Mouse (Mus musculus) monocyte, adult 5-6 weeks (primary cell): ENCODE data around the gene Lmntd1. TPM values are rescaled to one million over a fixed set of nuclear protein-coding genes. Genes with fewer than 3 reads are reported as not detected.
A peak's percentile ranks its signal among the peaks of the same experiment; 100 is the strongest.

Experiments used
- ATAC-seq: fragments of 153-309, 156-312 bp; replicated peaks from 2 replicates; pipeline ENCODE4 v1.8.0; 2017; ENCODE audit warnings: mild to moderate bottlenecking; ENCODE audit not compliant: low TSS enrichment, insufficient number of reproducible peaks, severe bottlenecking, poor library complexity, low FRiP score
- total RNA-seq: library from RNA; stranded (forward); fragments of 200-1000, 200-491, 200-594 nt; gene quantifications from 3 replicates; pipeline ENCODE4 v1.2.3, GENCODE M21; 2017

Gene Lmntd1
- total RNA-seq, 1 experiment from 2014 or later: not detected

DNA sequence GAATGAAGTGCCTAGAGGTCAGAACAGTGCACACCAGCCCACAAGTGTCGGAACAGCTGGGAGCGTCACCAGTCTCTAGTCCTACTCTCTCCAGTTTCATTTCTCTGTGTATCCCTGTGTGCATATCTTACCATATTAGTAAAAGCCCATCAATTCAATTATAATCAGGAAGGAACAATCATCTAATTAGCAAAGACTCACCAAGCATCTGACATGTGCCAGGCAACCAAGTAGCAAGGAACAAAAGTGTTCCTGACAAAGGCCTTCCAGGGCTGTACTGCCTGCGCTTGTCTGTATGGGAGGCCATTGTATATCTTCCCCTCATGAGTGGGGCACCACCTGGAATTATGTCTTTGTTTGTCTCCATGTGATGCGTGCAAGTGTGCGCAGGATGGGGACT is 3.2 kb downstream of the Lmntd1 start:
- no peak for ATAC-seq

GRCm38 (mm10) chr6:145608693-145609092 is 5.4 kb downstream of the Lmntd1 start:
- ATAC-seq: no peak

- ATAC-seq: no peak
Observed at GRCm38 (mm10) chr6:145607746-145608145, 6.4 kb downstream of the Lmntd1 start.

DNA sequence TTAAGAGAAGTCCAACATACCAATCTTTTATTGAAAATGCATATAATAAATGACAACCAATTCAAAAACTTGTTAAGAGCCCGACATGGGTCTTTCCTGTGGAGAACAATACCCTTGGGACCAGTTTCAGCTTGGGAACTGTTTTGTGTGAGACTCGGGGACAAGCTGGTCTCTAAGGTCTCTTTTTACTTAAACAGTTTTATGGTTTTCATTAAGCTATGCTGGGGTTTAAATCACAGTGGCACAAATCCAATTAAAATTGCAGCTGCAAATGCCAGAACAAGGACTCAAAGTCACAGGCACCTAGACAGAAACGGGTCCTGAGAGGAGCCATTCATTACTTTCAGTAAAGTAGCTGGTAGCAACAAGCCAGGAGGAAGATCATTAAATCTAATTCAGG is 8.9 kb downstream of the Lmntd1 start:
- no peak for ATAC-seq

DNA sequence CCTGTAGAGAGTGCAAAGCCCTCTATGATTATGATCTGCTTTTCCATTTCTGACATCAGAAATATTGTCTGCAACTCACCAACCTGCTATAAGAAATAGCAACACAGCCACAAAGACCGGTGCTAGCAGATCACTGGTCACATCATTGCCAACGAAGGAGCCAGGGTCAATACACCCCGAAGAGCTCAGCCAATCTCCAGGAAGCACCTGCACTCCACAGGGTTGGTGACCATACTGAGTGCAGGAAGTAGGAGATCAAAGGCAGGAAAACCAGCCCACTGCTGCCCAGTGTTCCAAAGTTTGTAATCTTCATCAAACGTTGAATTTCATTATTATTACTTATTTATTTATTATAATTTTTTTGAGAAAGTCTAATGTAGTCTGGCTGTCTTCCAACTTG is 9.5 kb downstream of the Lmntd1 start:
- no peak for ATAC-seq

GRCm38 (mm10) chr6:145604126-145604525 is 10.0 kb downstream of the Lmntd1 start:
- no peak for ATAC-seq

GRCm38 (mm10) chr6:145598794-145599555 is 15.1 kb downstream of the Lmntd1 start:
- ATAC-seq: no peak

DNA sequence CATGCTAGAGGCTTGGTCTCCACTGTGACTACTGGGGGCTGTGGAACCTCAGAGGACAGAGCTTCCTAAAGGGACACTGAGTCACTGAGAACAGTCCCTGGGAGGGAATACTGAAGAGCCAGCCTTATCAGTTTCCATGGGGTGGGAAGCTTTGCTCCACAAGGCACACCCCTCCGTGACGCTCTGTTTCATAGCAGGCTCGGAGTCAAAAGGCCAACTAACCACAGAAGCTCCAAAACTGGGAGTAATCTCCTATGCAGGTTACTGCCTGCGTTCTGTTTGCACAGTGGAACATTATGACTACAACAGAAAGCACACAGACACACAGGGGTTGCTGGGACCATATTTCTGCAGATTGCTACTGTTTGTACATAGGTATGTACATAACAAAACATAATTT is 18.2 kb downstream of the Lmntd1 start:
- ATAC-seq: no peak

DNA sequence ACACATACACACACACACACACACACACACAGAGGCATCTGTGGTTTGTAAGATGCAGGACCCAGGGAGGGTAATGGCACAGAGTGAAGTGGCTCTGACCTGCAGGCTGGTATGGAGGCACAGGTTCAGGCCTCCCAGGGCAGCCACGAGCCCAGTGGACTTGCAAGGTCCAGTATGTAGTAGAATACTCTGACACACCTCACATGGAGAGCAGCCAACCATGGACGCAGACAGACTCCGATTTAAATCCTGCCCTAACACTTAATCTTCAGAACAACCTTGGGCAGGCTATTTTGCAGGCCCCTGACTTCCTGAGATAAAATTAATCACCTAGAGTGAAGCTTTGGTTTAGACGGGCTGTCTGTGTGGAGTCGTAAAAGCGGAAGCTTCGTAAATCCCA is 20.1 kb downstream of the Lmntd1 start:
- ATAC-seq: no peak

DNA sequence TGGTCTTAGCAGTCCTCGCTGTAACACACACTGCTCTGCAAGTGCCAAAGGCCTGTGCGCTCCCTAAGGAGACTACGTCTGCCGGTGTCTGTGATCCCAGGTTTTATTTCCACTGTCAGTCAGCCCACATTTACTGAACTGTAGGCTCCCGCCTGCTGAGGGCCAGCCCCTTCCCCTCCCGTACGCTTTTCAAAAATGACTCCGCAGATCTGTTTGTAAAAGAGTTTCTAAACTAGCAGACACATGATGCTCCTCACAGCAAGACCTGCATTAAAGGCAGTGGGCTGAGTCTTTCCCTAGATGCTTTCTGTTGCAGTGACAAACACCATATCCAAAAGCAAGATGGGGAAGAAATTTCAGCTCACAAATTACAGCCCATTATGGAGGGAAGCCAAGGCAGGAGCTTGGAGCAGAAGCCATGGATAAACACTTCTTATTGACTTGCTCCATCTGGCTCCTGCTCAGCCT is 21.6 kb downstream of the Lmntd1 start:
- no peak for ATAC-seq

DNA sequence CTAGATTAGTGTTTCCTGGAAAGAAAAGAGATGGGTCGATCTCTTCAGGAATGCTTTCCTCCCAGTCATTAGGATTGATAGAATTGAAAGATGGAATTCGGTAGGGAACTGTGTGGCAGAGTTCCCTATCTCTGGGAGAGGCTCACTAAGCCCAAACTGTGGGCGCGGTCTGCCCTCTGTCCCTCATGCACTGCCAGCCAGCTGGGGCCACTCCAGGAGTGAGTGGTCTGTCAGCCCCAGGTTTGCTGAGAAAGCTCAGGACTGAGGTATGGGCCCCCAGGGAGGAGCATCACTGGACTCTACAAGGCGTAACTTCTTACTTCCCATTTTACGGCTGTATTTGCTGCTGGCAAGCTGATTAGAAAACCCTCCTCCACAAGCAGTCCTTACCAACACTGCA is 22.1 kb downstream of the Lmntd1 start:
- ATAC-seq: 0 out of 2 replicates have a peak, but pooled peaks have one; percentile 13

- ATAC-seq: no peak
Observed at GRCm38 (mm10) chr6:145591578-145591977, 22.5 kb downstream of the Lmntd1 start.

GRCm38 (mm10) chr6:145590501-145591293 is 23.4 kb downstream of the Lmntd1 start:
- ATAC-seq: no peak

DNA sequence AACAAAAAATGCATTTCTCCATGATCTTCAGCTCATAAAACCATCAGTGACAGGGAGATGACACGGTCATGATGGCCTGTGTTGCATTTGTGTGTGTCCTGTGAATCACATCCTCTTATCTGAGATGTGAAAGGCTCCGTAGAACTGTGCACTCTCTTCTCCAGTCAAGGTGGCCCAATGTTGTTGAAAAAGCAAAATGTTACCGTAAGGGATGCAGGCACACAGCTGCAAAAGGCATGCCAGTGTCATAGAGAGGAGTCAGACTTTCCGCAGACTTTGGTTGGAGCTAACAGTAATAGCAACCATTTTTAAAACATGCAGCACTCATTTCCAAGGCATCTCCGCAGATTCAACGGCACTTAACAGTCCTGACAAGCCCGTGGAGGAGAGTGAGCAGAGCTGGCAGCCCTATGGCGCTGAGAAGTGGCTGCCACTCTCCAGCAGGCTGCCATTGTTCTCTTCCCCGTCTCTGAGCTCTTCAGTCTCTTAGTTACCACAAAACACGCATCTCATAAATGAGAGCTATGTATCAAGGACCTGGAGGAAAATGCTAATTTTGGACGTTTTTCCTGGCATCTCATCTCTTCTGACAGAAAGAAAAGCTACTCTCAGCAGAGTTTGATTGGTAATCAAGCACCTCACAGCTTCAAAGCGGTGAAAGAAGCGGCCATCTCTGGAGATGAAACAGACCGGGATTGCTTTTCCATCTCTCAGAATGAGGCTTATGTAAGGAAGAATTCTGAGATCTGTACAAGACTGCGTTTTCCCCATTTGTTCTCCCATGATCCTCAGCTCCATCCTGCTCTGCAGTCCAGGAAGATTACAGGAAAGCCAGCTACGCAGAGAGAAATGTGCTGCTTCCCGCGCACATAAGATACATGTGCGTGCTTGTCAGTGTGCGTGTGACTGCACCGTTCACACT is 28.8 kb downstream of the Lmntd1 start:
- ATAC-seq: no peak

GRCm38 (mm10) chr6:145581366-145582170 is 32.6 kb downstream of the Lmntd1 start:
- no peak for ATAC-seq

DNA sequence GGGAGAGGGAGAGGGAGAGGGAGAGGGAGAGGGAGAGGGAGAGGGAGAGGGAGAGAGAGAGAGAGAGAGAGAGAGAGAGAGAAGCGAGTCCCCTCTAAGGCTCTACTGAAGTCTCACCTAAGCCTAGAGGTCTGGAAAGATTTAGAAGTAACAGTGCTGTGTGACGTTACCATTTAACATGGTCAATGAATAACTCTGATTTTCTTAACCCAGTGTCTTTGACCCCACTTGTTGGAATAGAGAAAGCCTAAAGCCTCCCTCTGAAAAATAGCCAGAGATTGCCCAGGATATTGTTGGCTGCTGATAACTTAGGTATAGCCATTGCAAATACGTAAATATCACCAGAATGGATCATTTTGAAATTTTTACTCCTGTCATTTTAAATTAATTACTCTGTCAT is 34.4 kb downstream of the Lmntd1 start:
- no peak for ATAC-seq

DNA sequence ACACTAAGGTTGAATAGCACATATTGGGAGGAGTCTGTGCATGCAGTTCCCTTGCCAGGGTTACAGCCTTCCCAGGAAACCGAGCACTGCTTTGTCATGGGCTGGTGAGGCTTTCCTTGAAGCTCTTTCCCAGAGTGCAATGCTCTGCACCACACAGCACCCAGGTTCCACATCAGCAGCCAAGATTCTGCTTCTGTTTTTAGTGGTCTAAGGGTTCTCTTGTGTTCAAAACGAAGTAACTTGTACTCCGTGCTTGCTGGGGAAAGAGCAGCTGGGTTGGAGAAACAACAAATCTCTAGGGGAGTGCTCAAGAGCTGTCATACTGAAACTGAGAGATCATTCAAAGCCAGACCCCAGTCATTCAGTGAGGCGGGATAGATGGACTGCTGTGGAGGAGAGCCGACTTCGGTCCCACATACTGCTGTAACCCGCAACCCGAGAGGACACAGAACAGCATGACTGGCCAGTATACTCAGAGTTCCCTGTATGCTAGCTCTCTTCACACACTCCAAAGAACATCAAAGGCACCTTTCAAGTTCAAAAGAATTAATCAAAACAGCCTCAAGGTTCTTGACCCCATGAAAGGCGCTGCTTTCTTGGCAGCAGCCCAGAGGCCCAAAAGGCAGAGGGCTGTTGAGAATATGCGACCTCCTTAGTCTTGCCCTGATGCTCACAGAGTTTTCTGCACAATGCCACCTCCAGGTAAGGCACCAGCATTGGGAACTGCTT is 35.5 kb downstream of the Lmntd1 start:
- ATAC-seq: no peak

DNA sequence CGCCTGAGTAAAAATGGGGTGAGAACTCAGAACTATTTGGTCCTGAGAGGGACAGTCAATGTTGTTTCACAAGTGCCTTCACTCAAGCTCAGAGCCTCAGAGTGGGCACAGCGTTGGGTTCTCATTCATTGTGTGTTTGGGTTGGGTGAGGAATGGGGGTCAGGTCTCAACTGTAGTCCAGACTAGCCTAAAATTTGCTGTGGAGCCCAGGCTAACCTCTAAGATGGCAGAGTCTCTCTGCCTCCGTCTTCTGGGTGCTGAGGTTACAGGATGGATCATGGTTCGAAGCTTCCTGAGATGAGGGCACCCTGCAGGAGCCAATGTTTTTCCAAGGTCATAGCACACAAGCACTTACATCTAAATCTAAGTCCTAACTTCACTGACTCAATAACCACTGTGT is 37.4 kb downstream of the Lmntd1 start:
- ATAC-seq: no peak
